Mouse (Mus musculus): ENCODE data around the gene Gm10300. TPM values are rescaled to one million over a fixed set of nuclear protein-coding genes. Genes with fewer than 3 reads are reported as not detected.

Gene Gm10300
- polyA plus RNA-seq, 1 experiment from 2014 or later = not detected

- peak; percentile 98 for ATAC-seq (ENCODE audit: low read depth)
- Histone ChIP-seq H3K4me2 (ENCODE audit: low read depth, low read length) (peak overlapping the region; percentile 76), H3K36me3 (ENCODE audit: control insufficient read depth, insufficient read depth, low read length) (no peaks in the 10 kb centered on the region), H3K4me3 (ENCODE audit: low read depth, low read length) (peak overlapping the region; percentile 95), H3K9me3 (ENCODE audit: control insufficient read depth, low read length) (no peaks in the 10 kb centered on the region), H3K4me1 (ENCODE audit: control insufficient read depth, insufficient read depth, low read length) (peaks cover 28% of the 10 kb centered on the region), H3K9ac (replicated peaks; ENCODE audit: low read depth, low read length) (peak overlapping the region; percentile 98), H3K27ac (ENCODE audit: low read depth, low read length) (peak overlapping the region; percentile 97), H3K27me3 (ENCODE audit: control insufficient read depth, insufficient read depth, low read length) (no peaks in the 10 kb centered on the region)
- WGBS = under 1% methylated on average over 19 of the region's 46 CpGs
These were observed 25.5 kb upstream of the Gm10300 start for GRCm38 (mm10) chr4:132048995-132049404.

DNA sequence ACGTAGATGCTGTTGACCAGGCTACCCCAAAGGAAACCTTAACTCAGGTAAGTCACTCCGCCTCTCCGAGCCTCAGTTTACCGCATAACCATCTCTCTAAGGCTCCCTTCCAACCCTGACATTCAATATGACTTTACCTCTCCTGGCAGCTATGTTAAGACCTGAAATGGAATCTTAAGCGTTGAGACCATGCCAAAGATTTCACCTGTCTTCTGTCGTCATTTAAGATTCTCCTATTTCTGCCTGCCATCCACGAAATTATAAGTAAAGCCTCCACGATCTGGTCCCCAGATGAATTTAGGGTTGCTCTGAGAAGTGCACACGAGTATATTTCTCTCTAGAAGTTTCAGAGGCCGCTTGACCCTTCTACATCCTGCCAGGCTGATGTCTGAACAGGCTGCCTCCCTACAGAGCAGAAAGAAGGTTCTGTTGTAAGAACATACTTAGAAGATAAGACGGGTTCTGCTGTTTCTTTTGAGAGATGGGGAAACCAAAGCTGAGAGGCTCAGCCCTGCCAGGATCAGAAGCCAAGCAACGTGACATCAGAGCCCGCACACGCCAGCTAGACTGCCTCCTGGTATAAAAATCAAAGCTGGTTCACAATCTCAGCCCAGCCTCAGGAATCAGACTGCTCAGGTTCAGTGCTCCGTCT is 24.8 kb upstream of the Gm10300 start:
- peak overlapping the region; percentile 40 for H3K4me2 ChIP-seq (ENCODE audit: low read depth, low read length)
- H3K4me3 ChIP-seq (ENCODE audit: low read depth, low read length) = peak overlapping the region; percentile 95
- no peaks in the 10 kb centered on the region for H3K27me3 ChIP-seq (ENCODE audit: control insufficient read depth, insufficient read depth, low read length)
- ATAC-seq (ENCODE audit: low read depth) = no peak
- no peak overlapping the region for H3K27ac ChIP-seq (ENCODE audit: low read depth, low read length)
- H3K9ac ChIP-seq (replicated peaks; ENCODE audit: low read depth, low read length) = 0 out of 2 replicates have a peak overlapping the region, but pooled peaks have one; percentile 0
- no peaks in the 10 kb centered on the region for H3K36me3 ChIP-seq (ENCODE audit: control insufficient read depth, insufficient read depth, low read length)
- no peaks in the 10 kb centered on the region for H3K9me3 ChIP-seq (ENCODE audit: control insufficient read depth, low read length)
- peaks cover 22% of the 10 kb centered on the region for H3K4me1 ChIP-seq (ENCODE audit: control insufficient read depth, insufficient read depth, low read length)
- 8% methylated on average over 14 of the region's 15 CpGs for WGBS

DNA sequence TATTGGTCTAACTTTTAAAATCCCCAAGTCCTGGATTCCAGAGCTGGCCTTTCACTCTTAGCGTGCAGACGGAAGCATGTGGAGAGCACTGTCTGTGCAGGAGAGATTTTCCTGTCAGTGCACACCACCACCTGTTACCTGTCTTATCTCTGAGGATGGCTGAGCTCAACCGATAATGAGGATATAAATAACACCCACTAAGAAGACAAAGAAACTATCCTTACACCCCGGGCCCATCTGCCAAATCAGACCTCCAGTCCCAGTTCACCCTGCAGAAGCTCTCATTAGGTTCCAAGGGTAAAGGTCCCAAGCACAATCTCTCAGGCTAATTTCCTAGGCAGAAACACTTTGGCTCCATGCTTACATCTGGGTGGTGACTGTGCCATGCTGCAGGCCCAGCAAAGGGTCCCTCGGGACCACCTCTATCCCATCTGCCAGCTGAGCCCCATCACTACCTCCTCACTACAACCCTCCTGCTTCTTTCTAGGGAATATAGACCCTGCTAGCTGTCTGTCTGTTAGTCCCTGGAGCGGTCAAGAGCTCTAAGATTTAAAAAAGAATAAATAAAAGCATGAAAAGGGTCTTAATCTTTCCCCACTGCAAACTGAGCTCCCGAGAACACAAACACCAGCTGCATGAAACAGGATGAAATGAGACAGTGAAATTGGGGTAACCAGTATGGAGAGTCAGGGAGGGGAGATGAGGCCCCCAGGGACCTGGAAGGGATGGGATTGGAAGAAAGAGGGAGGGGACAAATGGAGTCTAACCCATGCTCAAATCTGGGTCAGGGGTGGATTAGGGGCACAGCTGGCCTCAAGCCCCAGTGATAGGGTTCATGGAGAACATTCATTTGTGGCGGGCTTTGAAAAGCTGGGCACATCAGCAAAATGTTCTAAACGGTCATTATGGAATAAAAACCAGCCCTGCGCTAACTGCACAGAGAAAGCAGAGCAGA is 22.9 kb upstream of the Gm10300 start:
- Histone ChIP-seq H3K9ac (replicated peaks; ENCODE audit: low read depth, low read length) (no peak overlapping the region), H3K4me1 (ENCODE audit: control insufficient read depth, insufficient read depth, low read length) (peaks cover 12% of the 10 kb centered on the region; the same call in 1 of the 2 replicates), H3K27me3 (ENCODE audit: control insufficient read depth, insufficient read depth, low read length) (no peaks in the 10 kb centered on the region), H3K36me3 (ENCODE audit: control insufficient read depth, insufficient read depth, low read length) (no peaks in the 10 kb centered on the region), H3K4me2 (ENCODE audit: low read depth, low read length) (no peak overlapping the region), H3K9me3 (ENCODE audit: control insufficient read depth, low read length) (no peaks in the 10 kb centered on the region), H3K4me3 (ENCODE audit: low read depth, low read length) (no peak overlapping the region), H3K27ac (ENCODE audit: low read depth, low read length) (no peak overlapping the region)
- WGBS = 38% methylated on average over 10 of the region's 10 CpGs
- no peak for ATAC-seq (ENCODE audit: low read depth)

DNA sequence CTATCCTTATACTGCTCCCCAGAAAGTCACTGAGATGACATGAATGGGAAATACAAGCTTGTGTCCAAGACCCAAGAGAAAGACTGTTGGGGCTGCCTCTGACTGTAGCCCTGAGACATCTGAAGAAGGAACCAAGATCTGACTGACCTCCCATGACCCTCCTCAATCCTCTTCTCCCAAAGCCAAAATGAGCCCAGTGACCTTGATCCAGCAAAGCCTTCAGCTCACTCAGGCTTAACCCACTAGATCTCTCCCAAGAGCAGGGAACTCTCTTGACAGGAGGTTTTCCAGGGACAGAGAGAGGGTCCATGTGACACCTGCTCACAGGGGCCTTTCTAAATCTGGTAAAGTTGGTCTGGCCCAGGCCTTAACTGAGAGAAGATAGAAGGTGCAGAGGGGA is 17.2 kb upstream of the Gm10300 start:
- H3K36me3 ChIP-seq (ENCODE audit: control insufficient read depth, insufficient read depth, low read length) = no peaks in the 10 kb centered on the region
- no peak overlapping the region for H3K27ac ChIP-seq (ENCODE audit: low read depth, low read length)
- H3K4me3 ChIP-seq (ENCODE audit: low read depth, low read length) = no peak overlapping the region
- H3K9ac ChIP-seq (replicated peaks; ENCODE audit: low read depth, low read length) = no peak overlapping the region
- no peaks in the 10 kb centered on the region for H3K27me3 ChIP-seq (ENCODE audit: control insufficient read depth, insufficient read depth, low read length)
- no peak for ATAC-seq (ENCODE audit: low read depth)
- H3K9me3 ChIP-seq (ENCODE audit: control insufficient read depth, low read length) = no peaks in the 10 kb centered on the region
- no peaks in the 10 kb centered on the region for H3K4me1 ChIP-seq (ENCODE audit: control insufficient read depth, insufficient read depth, low read length)
- no peak overlapping the region for H3K4me2 ChIP-seq (ENCODE audit: low read depth, low read length)

DNA sequence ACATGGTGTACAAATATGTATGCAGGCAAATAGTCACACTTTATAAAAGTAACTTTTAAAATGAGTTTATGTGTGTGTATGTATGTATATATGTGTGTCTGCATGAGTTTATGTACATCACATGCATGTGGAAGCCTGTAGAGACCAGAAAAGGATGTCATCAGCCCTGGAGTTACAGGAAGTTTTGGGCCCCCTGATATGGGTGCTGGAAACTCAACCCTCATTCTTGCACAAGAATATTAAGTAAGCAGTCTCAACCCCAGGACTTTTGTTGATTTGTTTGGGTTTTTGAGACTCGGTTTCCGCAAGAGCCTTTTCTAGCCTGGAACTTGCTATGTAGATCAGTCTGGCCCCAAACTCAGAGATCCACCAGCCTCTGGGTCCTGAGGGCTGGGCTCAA is 15.0 kb upstream of the Gm10300 start:
- H3K9ac ChIP-seq (replicated peaks; ENCODE audit: low read depth, low read length) = no peak overlapping the region
- WGBS = 100% methylated on average over 2 of the region's 2 CpGs

DNA sequence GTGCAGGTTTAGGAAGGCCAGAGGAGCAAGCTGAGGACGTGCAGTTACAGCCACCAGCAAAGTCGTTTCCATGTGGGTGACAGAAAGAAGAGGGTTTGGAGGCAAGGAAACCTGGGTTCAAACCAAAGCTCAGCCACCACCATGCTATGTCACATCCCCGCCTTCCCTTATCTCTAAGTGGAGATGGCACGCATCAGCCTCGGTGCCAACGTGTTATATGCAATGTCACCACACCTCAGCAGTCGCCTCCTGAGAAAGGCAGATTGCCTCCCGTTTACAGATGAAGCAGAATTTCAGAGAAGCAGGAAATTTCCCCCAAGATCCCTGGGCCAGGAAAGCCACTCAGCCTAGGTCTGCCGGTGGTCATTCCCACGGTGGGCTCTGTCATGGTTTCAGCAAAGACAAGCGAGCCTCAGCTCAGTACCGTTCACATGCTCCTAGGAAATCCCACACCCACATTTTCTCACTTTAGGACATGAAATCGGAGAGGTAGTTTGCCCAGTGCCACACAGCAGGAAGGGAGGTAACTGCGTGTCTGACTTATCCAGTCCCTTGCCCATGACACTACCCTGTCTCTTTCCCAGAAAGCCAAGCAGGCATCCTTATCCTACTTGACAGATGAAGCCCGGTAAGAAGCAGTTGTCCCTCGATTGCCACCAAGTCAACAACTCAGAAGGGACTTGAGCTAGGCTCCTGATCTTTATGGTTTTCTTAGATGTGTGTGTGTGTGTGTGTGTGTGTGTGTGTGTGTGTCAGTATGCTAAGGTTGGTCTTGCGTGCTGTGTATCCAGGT is 14.3 kb upstream of the Gm10300 start:
- Histone ChIP-seq H3K9ac (replicated peaks; ENCODE audit: low read depth, low read length) (no peak overlapping the region), H3K9me3 (ENCODE audit: control insufficient read depth, low read length) (no peaks in the 10 kb centered on the region), H3K4me2 (ENCODE audit: low read depth, low read length) (no peak overlapping the region), H3K4me3 (ENCODE audit: low read depth, low read length) (no peak overlapping the region), H3K27me3 (ENCODE audit: control insufficient read depth, insufficient read depth, low read length) (no peaks in the 10 kb centered on the region), H3K27ac (ENCODE audit: low read depth, low read length) (no peak overlapping the region), H3K36me3 (ENCODE audit: control insufficient read depth, insufficient read depth, low read length) (no peaks in the 10 kb centered on the region), H3K4me1 (ENCODE audit: control insufficient read depth, insufficient read depth, low read length) (no peaks in the 10 kb centered on the region)
- WGBS = 77% methylated on average over 17 of the region's 17 CpGs
- ATAC-seq (ENCODE audit: low read depth) = no peak

More for the DNA sequence above, 15.0 kb upstream of the Gm10300 start:
- Histone ChIP-seq H3K27me3 (ENCODE audit: control insufficient read depth, insufficient read depth, low read length) (no peaks in the 10 kb centered on the region), H3K4me2 (ENCODE audit: low read depth, low read length) (no peak overlapping the region), H3K9me3 (ENCODE audit: control insufficient read depth, low read length) (no peaks in the 10 kb centered on the region), H3K4me3 (ENCODE audit: low read depth, low read length) (no peak overlapping the region), H3K36me3 (ENCODE audit: control insufficient read depth, insufficient read depth, low read length) (no peaks in the 10 kb centered on the region), H3K27ac (ENCODE audit: low read depth, low read length) (no peak overlapping the region), H3K4me1 (ENCODE audit: control insufficient read depth, insufficient read depth, low read length) (no peaks in the 10 kb centered on the region)
- no peak for ATAC-seq (ENCODE audit: low read depth)

- Histone ChIP-seq H3K27me3 (ENCODE audit: control insufficient read depth, insufficient read depth, low read length) (no peaks in the 10 kb centered on the region), H3K9ac (replicated peaks; ENCODE audit: low read depth, low read length) (no peak overlapping the region), H3K4me2 (ENCODE audit: low read depth, low read length) (no peak overlapping the region), H3K36me3 (ENCODE audit: control insufficient read depth, insufficient read depth, low read length) (no peaks in the 10 kb centered on the region), H3K4me3 (ENCODE audit: low read depth, low read length) (no peak overlapping the region), H3K27ac (ENCODE audit: low read depth, low read length) (no peak overlapping the region), H3K9me3 (ENCODE audit: control insufficient read depth, low read length) (no peaks in the 10 kb centered on the region), H3K4me1 (ENCODE audit: control insufficient read depth, insufficient read depth, low read length) (no peaks in the 10 kb centered on the region)
- no peak for ATAC-seq (ENCODE audit: low read depth)
- 57% methylated on average over 8 of the region's 8 CpGs for WGBS
These were observed 12.2 kb upstream of the Gm10300 start for GRCm38 (mm10) chr4:132062289-132062688.

DNA sequence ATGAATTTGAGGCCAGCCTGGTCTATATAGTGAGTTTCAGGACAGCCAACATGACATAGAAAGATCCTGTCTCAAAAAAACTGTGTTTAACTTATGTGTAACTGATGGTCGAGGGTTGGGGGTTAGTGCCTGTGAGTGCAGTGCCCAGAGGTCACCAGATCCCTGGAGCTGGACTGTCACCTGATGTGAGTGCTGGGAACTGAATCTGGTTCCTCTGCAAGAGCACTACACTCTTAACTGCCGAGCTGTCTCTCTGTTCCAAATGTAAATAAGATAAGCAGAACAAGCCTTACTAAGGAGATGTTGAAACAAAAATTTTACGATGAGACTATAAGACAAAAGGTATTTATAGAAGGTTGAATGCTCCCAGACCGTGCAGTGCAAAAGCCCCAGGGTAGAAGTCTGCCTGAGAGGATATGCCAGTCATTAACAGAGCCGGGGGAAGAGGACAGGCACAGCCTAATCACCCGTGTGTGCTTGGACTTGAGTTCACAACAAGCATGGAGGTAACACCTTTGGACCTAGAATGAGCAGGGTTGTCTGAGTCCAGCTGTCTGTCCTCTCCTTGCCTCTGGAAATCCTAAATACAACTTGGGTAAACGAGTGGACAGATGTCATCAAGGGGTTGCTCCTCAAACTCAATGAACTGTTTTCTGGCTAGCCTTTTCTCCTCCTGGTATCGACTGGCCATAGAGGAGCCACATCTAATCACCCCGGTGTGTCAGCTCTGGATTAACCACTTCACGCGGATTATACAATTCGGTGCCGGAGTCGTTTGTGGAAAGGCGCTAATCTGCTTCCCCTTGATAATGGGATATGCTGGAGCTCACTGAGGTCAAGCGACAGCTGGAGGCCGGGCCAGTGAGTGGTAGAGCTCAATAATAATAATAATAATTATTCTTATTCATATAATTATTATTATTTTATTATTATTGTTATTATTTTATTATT is 11.3 kb upstream of the Gm10300 start:
- Histone ChIP-seq H3K27me3 (ENCODE audit: control insufficient read depth, insufficient read depth, low read length) (no peaks in the 10 kb centered on the region), H3K27ac (ENCODE audit: low read depth, low read length) (no peak overlapping the region), H3K36me3 (ENCODE audit: control insufficient read depth, insufficient read depth, low read length) (no peaks in the 10 kb centered on the region), H3K4me1 (ENCODE audit: control insufficient read depth, insufficient read depth, low read length) (no peaks in the 10 kb centered on the region), H3K9ac (replicated peaks; ENCODE audit: low read depth, low read length) (no peak overlapping the region), H3K9me3 (ENCODE audit: control insufficient read depth, low read length) (no peaks in the 10 kb centered on the region), H3K4me3 (ENCODE audit: low read depth, low read length) (no peak overlapping the region), H3K4me2 (ENCODE audit: low read depth, low read length) (no peak overlapping the region)
- 75% methylated on average over 17 of the region's 17 CpGs for WGBS
- ATAC-seq (ENCODE audit: low read depth) = no peak

Data from neural tube, embryonic 14.5 days (tissue).